Mouse (Mus musculus): ENCODE measurements at regions not wholly inside any gene's neighbourhood (a gene's known extent, or its start where the extent isn't known, plus 50 kb on each side); places are given as distances from the start of the nearest gene placed in this dataset.

DNA sequence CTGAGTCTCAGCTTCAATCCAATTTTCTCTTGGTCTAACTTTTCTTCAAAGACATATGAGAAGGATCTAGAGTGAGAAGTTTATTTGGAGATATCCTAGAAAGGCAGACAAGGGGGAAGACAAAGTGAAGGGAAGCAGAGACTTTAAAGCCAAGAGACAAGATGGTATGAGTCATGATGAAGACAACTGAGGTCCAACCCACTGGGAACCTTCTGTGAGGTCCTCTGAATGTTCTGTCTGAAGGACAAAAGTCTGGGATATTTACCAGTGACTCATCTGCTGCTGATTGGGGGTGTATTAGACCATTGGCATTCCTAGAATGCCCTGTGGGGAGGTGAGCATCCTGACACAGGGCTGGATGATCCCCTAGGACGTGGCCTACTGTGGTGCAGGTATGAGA, 61.0 kb upstream of the Syndig1 start:
- Histone ChIP-seq H3K27ac (no peak overlapping the region), H3K9me3 (ENCODE audit: control insufficient read depth, low read length) (no peaks in the 10 kb centered on the region), H3K9ac (no peak overlapping the region), H3K27me3 (ENCODE audit: control insufficient read depth, insufficient read depth, low read length) (no peaks in the 10 kb centered on the region), H3K4me2 (replicated peaks) (no peak overlapping the region), H3K36me3 (replicated peaks; ENCODE audit: control insufficient read depth, insufficient read depth) (no peaks in the 10 kb centered on the region), H3K4me3 (replicated peaks; ENCODE audit: low read length) (no peak overlapping the region), H3K4me1 (replicated peaks; ENCODE audit: control insufficient read depth, insufficient read depth, low read length) (no peaks in the 10 kb centered on the region)
- whole genome bisulfite sequencing: 77% methylated on average over 1 of the region's 1 CpGs
- ATAC-seq (ENCODE audit: low FRiP score): no peak
- DNase-seq (ENCODE audit: low spot score): no peak

DNA sequence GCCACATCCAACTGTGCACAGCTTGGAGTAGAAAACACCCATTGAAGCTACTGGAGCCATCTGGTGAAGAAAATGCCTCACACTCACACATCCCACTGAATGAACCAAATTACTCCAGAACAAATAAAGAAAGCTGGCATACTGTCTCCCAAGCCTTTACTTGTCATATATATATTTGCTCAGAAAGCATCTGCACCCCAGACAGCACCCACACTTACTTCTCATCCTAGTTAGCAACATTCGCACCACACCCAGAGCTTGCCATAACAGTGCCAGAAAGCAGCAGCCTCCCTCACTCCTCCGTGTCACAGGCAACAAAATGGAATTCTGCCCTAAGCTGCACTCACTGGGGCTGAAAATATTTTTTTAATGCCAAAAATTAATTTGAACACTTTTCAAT, 60.5 kb upstream of the Syndig1 start:
- no peak overlapping the region for H3K27ac ChIP-seq
- no peak overlapping the region for H3K4me2 ChIP-seq (replicated peaks)
- no peaks in the 10 kb centered on the region for H3K4me1 ChIP-seq (replicated peaks; ENCODE audit: control insufficient read depth, insufficient read depth, low read length)
- no peak overlapping the region for H3K9ac ChIP-seq
- H3K36me3 ChIP-seq (replicated peaks; ENCODE audit: control insufficient read depth, insufficient read depth): no peaks in the 10 kb centered on the region
- no peak overlapping the region for H3K4me3 ChIP-seq (replicated peaks; ENCODE audit: low read length)
- ATAC-seq (ENCODE audit: low FRiP score) (no peak), DNase-seq (ENCODE audit: low spot score) (no peak)
- no peaks in the 10 kb centered on the region for H3K9me3 ChIP-seq (ENCODE audit: control insufficient read depth, low read length)
- no peaks in the 10 kb centered on the region for H3K27me3 ChIP-seq (ENCODE audit: control insufficient read depth, insufficient read depth, low read length)
- 85% methylated on average over 2 of the region's 2 CpGs for WGBS

DNA sequence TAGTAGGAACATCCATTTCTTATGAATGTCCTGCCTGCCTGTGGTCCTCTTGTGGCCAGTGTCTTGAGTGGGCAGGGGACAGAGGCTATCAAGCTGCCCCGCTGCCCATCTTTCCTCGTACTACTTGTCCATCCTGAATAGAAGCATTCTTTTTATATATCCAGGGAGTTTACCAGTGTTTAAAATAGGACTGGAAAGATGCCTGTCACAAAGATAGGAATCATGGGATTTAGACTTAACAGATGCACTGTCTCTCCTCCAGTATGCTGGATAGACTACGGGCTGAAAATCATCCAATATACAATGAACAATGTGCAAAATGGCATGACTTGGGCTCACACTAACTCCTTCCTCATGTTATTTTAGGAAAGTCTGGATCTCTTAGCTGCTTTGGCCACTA, 51.7 kb upstream of the Syndig1 start:
- ATAC-seq (ENCODE audit: low FRiP score): no peak

More for the DNA sequence above, 51.7 kb upstream of the Syndig1 start:
- H3K27ac ChIP-seq: no peak overlapping the region
- no peak overlapping the region for H3K9ac ChIP-seq
- no peaks in the 10 kb centered on the region for H3K27me3 ChIP-seq (ENCODE audit: control insufficient read depth, insufficient read depth, low read length)
- H3K4me2 ChIP-seq (replicated peaks): no peak overlapping the region
- no peaks in the 10 kb centered on the region for H3K36me3 ChIP-seq (replicated peaks; ENCODE audit: control insufficient read depth, insufficient read depth)
- H3K9me3 ChIP-seq (ENCODE audit: control insufficient read depth, low read length): no peaks in the 10 kb centered on the region
- no peak overlapping the region for H3K4me3 ChIP-seq (replicated peaks; ENCODE audit: low read length)
- no peaks in the 10 kb centered on the region for H3K4me1 ChIP-seq (replicated peaks; ENCODE audit: control insufficient read depth, insufficient read depth, low read length)
- WGBS: 95% methylated on average over 3 of the region's 3 CpGs
- no peak for DNase-seq (ENCODE audit: low spot score)

Data from hindbrain, embryonic 14.5 days (tissue).